Mouse (Mus musculus) G1E (cell line): Measurements from ENCODE around the gene Aph1a. TPM values are rescaled to one million over a fixed set of nuclear protein-coding genes. Genes with fewer than 3 reads are reported as not detected.

ENCODE experiments used
- ATAC-seq: 2 replicates; pipeline ENCODE4 v1.8.0; 2016; ENCODE audit warnings: mild to moderate bottlenecking; ENCODE audit not compliant: insufficient number of reproducible peaks, poor library complexity, low FRiP score, severe bottlenecking; ENCODE audit errors: extremely low read depth
- DNase-seq: peaks from one replicate; pipeline ENCODE4 v3.0.0; 2012; ENCODE audit warnings: low spot score
- H3K27me3 ChIP-seq: 2 replicates; pipeline ENCODE4 v1.6.1; 2012; ENCODE audit warnings: mild to moderate bottlenecking, low read length, inconsistent platforms; ENCODE audit not compliant: insufficient read depth
- H3K36me3 ChIP-seq: replicated peaks from 2 replicates; pipeline ENCODE3; 2012; ENCODE audit warnings: mild to moderate bottlenecking, inconsistent platforms
- H3K4me1 ChIP-seq: 2 replicates; pipeline ENCODE4 v1.6.1; 2012; ENCODE audit warnings: low read depth, low read length, inconsistent platforms, mixed read lengths; ENCODE audit not compliant: insufficient read depth
- H3K4me3 ChIP-seq: 2 replicates; pipeline ENCODE4 v1.5.1; 2012; ENCODE audit warnings: low read depth, mild to moderate bottlenecking, inconsistent platforms, low read length, moderate library complexity, mixed read lengths
- H3K9me3 ChIP-seq: replicated peaks from 2 replicates; pipeline ENCODE4 v1.6.1; 2012; ENCODE audit warnings: inconsistent platforms
- CTCF ChIP-seq: IDR thresholded peaks from 2 replicates; pipeline ENCODE4 v1.5.1; 2012; ENCODE audit warnings: low read depth, low read length, inconsistent platforms, mixed read lengths
- GATA1 ChIP-seq: IDR thresholded peaks from 2 replicates; pipeline ENCODE4 v1.6.1; 2012; ENCODE audit warnings: borderline replicate concordance, low read length, inconsistent platforms, mixed read lengths
- GATA2 ChIP-seq: IDR thresholded peaks from 2 replicates; pipeline ENCODE4 v1.6.1; 2012; ENCODE audit warnings: low read depth, low read length, inconsistent platforms, borderline replicate concordance
- POLR2AphosphoS5 ChIP-seq: IDR thresholded peaks from 2 replicates; pipeline ENCODE4 v1.6.1; 2012; ENCODE audit warnings: low read depth, low read length, inconsistent platforms; ENCODE audit not compliant: insufficient replicate concordance
- TAL1 ChIP-seq: conservative IDR thresholded peaks from 2 replicates; pipeline ENCODE4 v1.6.1; 2012; ENCODE audit warnings: low read depth, low read length, inconsistent platforms, mixed read lengths
- polyA plus RNA-seq: library from polyadenylated mRNA; stranded (reverse); fragments of >175 nt; gene quantifications from 2 replicates; pipeline ENCODE4 v1.2.3, GENCODE M21; 2012
- total RNA-seq, 2 experiments: library from RNA; stranded (forward) in 1 of 2; stranded (reverse) in 1 of 2; fragments of 200-1000 nt in 1 of 2; fragments of >200 nt in 1 of 2; fragmentation: Nextera tagmentation in 1 of 2; gene quantifications; 2 replicates each; pipeline ENCODE4 v1.2.3; 2014 to 2017

The Aph1a gene
- total and polyA plus RNA-seq, 3 experiments, result 27.5 to 102 (median 35.0) TPM

GRCm38 (mm10) chr3:95931471-95931870 lies 37.7 kb downstream of the Aph1a start:
- Histone ChIP-seq H3K9me3 (no peaks in the 10 kb centered on the region), H3K4me1 (peaks cover 41% of the 10 kb centered on the region), H3K36me3 (peaks cover 38% of the 10 kb centered on the region), H3K27me3 (no peaks in the 10 kb centered on the region), H3K4me3 (no peak overlapping the region; the same call in 1 of the 2 replicates)
- TF ChIP-seq GATA2, result no peak
- no peak for TF ChIP-seq CTCF
- no peak for TF ChIP-seq POLR2AphosphoS5
- no peak for TF ChIP-seq TAL1
- no peak for TF ChIP-seq GATA1
- no peak for ATAC-seq
- no peak for DNase-seq

GRCm38 (mm10) chr3:95932157-95932556 lies 38.4 kb downstream of the Aph1a start:
- Histone ChIP-seq H3K36me3 (peaks cover 45% of the 10 kb centered on the region), H3K4me1 (peaks cover 41% of the 10 kb centered on the region), H3K9me3 (no peaks in the 10 kb centered on the region), H3K27me3 (no peaks in the 10 kb centered on the region), H3K4me3 (no peak overlapping the region; the same call in 1 of the 2 replicates)
- DNase-seq, result no peak
- no peak for ATAC-seq
- TF ChIP-seq TAL1, result no peak
- no peak for TF ChIP-seq GATA1
- no peak for TF ChIP-seq POLR2AphosphoS5
- TF ChIP-seq GATA2, result no peak
- TF ChIP-seq CTCF, result no peak

GRCm38 (mm10) chr3:95932566-95932965 lies 38.8 kb downstream of the Aph1a start:
- no peak for DNase-seq
- peaks cover 49% of the 10 kb centered on the region for H3K36me3 ChIP-seq
- H3K4me3 ChIP-seq, result no peak overlapping the region; the same call in 1 of the 2 replicates
- peaks cover 38% of the 10 kb centered on the region for H3K4me1 ChIP-seq
- no peak for ATAC-seq
- no peaks in the 10 kb centered on the region for H3K9me3 ChIP-seq
- TF ChIP-seq CTCF, result no peak
- no peak for TF ChIP-seq TAL1
- no peaks in the 10 kb centered on the region for H3K27me3 ChIP-seq

GRCm38 (mm10) chr3:95933111-95933750 lies 39.5 kb downstream of the Aph1a start:
- ATAC-seq, result no peak
- peaks cover 35% of the 10 kb centered on the region for H3K4me1 ChIP-seq
- H3K36me3 ChIP-seq, result peaks cover 56% of the 10 kb centered on the region
- no peak overlapping the region for H3K4me3 ChIP-seq
- no peaks in the 10 kb centered on the region for H3K27me3 ChIP-seq
- H3K9me3 ChIP-seq, result no peaks in the 10 kb centered on the region
- no peak for TF ChIP-seq GATA2
- TF ChIP-seq GATA1, result no peak
- no peak for TF ChIP-seq POLR2AphosphoS5
- TF ChIP-seq CTCF, result no peak
- TF ChIP-seq TAL1, result no peak
- DNase-seq, result no peak

- ATAC-seq (no peak), DNase-seq (no peak)
- Histone ChIP-seq H3K9me3 (no peaks in the 10 kb centered on the region), H3K4me1 (peaks cover 29% of the 10 kb centered on the region), H3K27me3 (no peaks in the 10 kb centered on the region), H3K4me3 (no peak overlapping the region), H3K36me3 (peaks cover 68% of the 10 kb centered on the region)
- TF ChIP-seq GATA2 (no peak), POLR2AphosphoS5 (no peak), TAL1 (no peak)
These were observed 40.7 kb downstream of the Aph1a start for GRCm38 (mm10) chr3:95934448-95934847.

- ATAC-seq (no peak), DNase-seq (no peak)
- Histone ChIP-seq H3K9me3 (no peaks in the 10 kb centered on the region), H3K4me1 (peaks cover 27% of the 10 kb centered on the region), H3K4me3 (no peak overlapping the region), H3K36me3 (peaks cover 93% of the 10 kb centered on the region), H3K27me3 (no peaks in the 10 kb centered on the region)
- TF ChIP-seq TAL1 (no peak), GATA2 (no peak)
These were observed 44.4 kb downstream of the Aph1a start for GRCm38 (mm10) chr3:95938217-95938616.

- no peak for ATAC-seq
These were observed 45.1 kb downstream of the Aph1a start for GRCm38 (mm10) chr3:95938835-95939234.

More at GRCm38 (mm10) chr3:95938835-95939234, 45.1 kb downstream of the Aph1a start:
- peaks cover 92% of the 10 kb centered on the region for H3K36me3 ChIP-seq
- H3K9me3 ChIP-seq, result no peaks in the 10 kb centered on the region
- peaks cover 23% of the 10 kb centered on the region for H3K4me1 ChIP-seq
- no peaks in the 10 kb centered on the region for H3K27me3 ChIP-seq
- DNase-seq, result no peak
- no peak overlapping the region for H3K4me3 ChIP-seq
- TF ChIP-seq TAL1 (no peak), GATA2 (no peak), CTCF (peak; percentile 59)
